Mouse (Mus musculus) E14TG2a.4 (cell line): ENCODE measurements around the gene Galnt17.

Experiments
- CTCF ChIP-seq: conservative IDR thresholded peaks from 2 replicates; pipeline ENCODE4 v1.5.1; 2014; ENCODE audit warnings: low read length
- NANOG ChIP-seq: IDR thresholded peaks from 2 replicates; pipeline ENCODE4 v1.6.1; 2014; ENCODE audit warnings: borderline replicate concordance, low read length, mixed read lengths

GRCm38 (mm10) chr5:131040441-131040840 lies 267.9 kb downstream of the Galnt17 start:
- no peak for TF ChIP-seq CTCF
- TF ChIP-seq NANOG = no peak
